Mouse (Mus musculus) left cerebral cortex, adult 8-10 months (tissue): ENCODE measurements at regions not wholly inside any gene's neighbourhood (a gene's known extent, or its start where the extent isn't known, plus 50 kb on each side); places are given as distances from the start of the nearest gene placed in this dataset.
A peak's percentile ranks its signal among the peaks of the same experiment; 100 is the strongest.

Experiments used
- DNase-seq, 2 experiments: peaks; one replicate each; pipeline ENCODE4 v3.0.0; 2022; ENCODE audit warnings: low spot score in 2 of 2

DNA sequence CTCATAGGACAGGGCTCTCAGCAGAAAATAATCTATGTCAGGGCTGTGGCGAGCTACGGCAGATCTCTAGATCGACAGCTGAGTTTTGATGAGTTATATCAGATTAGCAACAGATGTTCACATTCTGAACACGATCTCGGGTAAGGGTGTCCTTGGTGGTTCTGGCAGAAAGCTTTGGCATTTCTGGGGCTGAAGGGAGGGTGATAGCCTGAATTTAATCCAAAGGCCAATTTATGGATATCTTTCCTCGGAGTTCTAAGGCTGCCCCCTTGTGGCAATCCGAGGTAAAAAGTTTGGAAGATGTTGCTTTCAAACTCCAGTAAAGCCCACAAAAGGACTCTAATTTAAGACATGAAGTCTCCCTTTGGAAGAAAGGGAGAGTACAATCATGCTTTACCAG is 101.3 kb upstream of the Luzp2 start:
- peak; percentile 15 to 43 for DNase-seq

DNA sequence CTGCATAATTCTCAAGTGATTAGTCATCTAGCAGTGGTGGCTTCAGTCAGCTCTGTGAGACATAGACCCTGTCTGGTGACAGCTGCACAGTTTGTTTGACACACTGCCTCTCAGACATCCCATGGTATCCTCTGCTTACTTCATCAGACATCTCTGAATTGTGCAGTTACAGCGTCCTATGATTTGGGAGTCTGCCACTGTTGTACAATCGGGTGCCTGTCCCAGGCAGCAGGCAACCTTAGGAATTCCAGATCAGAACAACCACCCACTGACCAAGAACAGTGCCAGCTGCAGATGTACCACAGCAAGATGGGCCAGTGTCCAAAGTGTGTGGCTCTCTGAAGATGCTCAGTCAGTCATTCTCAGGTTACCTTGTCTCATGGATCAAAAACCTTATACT is 100.4 kb upstream of the Luzp2 start:
- peak in 1 of 2 experiments; percentile 4 for DNase-seq

DNA sequence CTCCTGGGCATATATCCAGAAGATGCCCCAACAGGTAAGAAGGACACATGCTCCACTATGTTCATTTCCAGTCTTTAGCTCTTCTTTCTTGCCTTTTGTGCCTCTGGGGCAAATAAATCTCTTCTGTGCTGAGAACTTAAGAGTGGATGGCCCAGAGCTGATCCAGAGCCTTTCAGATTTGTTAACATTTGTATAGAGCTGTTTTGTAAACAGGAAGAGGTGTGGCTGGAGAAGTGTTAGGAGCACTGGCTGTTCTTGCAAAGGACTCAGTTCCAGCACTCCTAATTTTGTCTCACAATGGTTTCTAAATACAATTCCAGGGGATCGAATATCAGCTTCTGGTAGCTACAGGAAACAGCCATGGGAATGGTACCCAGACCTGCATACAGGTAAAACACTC is 68.0 kb upstream of the Luzp2 start:
- no peak for DNase-seq

DNA sequence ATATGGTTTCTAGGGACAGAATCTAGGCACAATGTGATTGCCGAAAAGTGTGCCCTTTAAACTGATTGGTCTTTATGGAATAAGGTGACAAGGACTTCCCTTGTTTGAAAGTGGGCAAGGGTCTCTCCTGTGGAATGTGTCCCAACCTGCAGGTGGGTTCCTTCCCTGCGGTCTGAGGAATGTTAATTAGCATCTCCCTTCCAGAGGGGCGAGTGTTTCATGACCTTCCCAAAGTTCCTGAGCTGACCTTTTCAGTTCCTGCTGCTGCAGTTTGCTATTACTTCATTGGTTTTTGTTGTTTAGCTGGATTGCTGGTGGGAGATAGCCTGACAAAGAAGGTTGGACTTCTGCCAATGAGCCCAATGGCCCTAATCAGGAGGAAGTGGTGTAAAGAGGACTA is 66.6 kb upstream of the Luzp2 start:
- no peak for DNase-seq

DNA sequence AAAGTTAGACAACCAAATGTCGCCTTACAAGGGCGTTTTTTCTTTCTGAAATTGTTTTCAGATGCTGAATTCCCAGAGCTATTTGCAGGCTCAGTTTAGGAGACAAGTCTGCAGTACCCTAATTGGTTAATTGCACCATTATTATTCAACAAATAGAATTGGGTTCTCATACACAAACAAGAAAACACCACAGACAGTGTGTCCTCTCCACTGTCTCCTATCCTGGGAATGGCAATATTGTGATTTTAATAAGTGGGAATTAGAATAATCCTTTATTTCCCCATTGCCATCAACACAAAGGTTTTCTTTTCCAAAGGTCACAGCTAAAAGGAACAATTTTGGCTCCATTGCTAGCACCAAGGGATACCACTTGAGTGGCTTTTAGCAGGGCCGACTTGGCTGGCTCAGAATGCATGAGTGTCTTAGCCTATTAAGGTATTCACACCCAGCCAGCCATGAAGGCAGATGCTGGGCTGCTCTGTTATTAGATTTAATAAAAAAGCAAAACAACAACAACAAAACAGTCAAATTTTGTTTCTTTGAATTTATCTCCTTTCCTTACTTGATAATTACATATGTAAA is 53.3 kb upstream of the Luzp2 start:
- DNase-seq, result no peak

DNA sequence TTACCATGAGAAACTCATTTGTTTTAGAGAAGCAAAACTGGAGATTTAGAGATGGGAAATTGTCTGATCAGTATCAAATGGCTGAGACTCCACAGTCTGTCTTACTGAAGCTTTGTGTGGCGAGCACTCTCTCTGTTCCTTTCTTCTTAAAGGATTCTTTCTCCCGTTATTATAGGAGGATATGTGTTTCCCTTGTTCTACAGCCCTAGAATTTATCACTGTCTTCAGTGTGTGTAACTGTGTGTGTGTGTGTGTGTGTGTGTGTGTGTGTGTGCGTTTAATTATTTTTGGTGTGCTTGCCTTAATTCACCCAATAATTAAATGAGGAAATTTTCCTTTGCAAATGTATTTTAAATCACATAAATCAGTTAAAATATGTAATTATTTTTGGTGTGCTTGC is 52.7 kb upstream of the Luzp2 start:
- DNase-seq, result no peak

DNA sequence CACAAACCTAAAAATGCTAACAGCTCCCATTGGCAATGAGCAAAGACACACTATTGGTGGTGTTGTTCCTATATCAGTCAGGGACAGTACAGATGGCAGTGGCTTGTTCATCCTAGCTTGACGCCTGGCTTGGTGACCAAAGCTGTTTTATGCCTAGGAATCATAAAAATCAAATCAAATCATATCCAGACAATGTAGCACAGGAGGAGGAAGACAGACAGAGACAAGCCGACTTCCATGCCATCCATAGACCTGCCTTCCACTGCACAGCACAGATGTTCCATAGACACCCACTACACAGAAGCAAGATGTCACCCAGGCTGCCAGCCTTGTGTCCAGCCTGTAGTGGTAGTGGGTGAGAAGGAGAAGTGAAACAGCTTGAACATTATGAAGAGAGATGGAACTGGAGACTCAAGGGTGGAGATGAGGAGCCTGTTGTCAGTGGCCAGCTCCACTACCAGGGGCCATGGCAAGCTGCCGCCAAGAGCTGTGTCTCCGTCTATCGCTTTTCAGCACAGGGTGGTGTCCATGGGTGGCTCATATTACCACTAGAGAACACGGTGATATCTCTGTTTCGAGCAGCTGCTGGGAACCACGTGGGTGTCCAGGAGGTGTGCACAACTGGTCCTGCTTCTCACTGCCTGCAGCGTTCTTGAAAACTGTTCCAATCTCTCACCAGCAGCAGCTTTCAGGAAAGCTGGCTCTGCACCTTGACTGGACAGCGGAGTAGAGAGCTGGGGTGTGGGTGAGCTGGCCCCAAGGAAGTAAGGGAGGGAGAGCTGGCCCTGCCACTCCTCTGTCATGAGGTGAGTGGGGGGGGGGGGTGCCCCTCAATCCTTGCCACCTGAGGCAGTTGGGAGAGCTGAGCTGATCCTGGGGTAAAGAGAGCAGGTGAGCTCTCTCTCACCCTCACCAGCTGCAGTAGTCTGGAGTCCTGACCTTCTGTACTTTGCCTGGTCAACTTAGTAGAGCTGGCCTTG is 51.5 kb upstream of the Luzp2 start:
- no peak for DNase-seq
